Mouse (Mus musculus) right cerebral cortex, postnatal 14 days (tissue): ENCODE results near the gene Lpar1.
A peak's percentile ranks its signal among the peaks of the same experiment; 100 is the strongest.

Experiments used
- DNase-seq: peaks from one replicate; pipeline ENCODE4 v3.0.0; 2022

Gene Lpar1

GRCm38 (mm10) chr4:58553631-58554358 is at the start of gene Lpar1:
TSS of gene Lpar1 (minus strand) at chr4:58553898.
- DNase-seq = no peak

GRCm38 (mm10) chr4:58585942-58586341 is 32.2 kb upstream of the Lpar1 start:
- no peak for DNase-seq

- DNase-seq = no peak
Observed at GRCm38 (mm10) chr4:58581191-58581590, 27.5 kb upstream of the Lpar1 start.

- DNase-seq = no peak
Observed at GRCm38 (mm10) chr4:58580516-58580915, 26.8 kb upstream of the Lpar1 start.

- DNase-seq = no peak
Observed at GRCm38 (mm10) chr4:58580098-58580497, 26.4 kb upstream of the Lpar1 start.

- no peak for DNase-seq
Observed at GRCm38 (mm10) chr4:58578488-58578887, 24.8 kb upstream of the Lpar1 start.

- no peak for DNase-seq
Observed at GRCm38 (mm10) chr4:58577382-58578048, 23.8 kb upstream of the Lpar1 start.

- no peak for DNase-seq
Observed at GRCm38 (mm10) chr4:58575831-58576230, 22.1 kb upstream of the Lpar1 start.

GRCm38 (mm10) chr4:58574024-58574423 is 20.3 kb upstream of the Lpar1 start:
- DNase-seq = no peak

- DNase-seq = no peak
Observed at GRCm38 (mm10) chr4:58572446-58572845, 18.7 kb upstream of the Lpar1 start.

GRCm38 (mm10) chr4:58571661-58572060 is 18.0 kb upstream of the Lpar1 start:
- no peak for DNase-seq

- DNase-seq = no peak
Observed at GRCm38 (mm10) chr4:58571232-58571631, 17.5 kb upstream of the Lpar1 start.

- no peak for DNase-seq
Observed at GRCm38 (mm10) chr4:58568486-58568885, 14.8 kb upstream of the Lpar1 start.

GRCm38 (mm10) chr4:58562776-58563175 is 9.1 kb upstream of the Lpar1 start:
- DNase-seq = no peak

- no peak for DNase-seq
Observed at GRCm38 (mm10) chr4:58557001-58557400, 3.3 kb upstream of the Lpar1 start.

- DNase-seq = no peak
Observed at GRCm38 (mm10) chr4:58554359-58554838, 701 bp upstream of the Lpar1 start.

GRCm38 (mm10) chr4:58552731-58553630 is 717 bp downstream of the Lpar1 start:
- DNase-seq = peak; percentile 54

GRCm38 (mm10) chr4:58552229-58552628 is 1.5 kb downstream of the Lpar1 start:
- DNase-seq = no peak

- peak; percentile 67 for DNase-seq
Observed at GRCm38 (mm10) chr4:58551820-58552219, 1.9 kb downstream of the Lpar1 start.

- no peak for DNase-seq
Observed at GRCm38 (mm10) chr4:58547725-58548124, 6.0 kb downstream of the Lpar1 start.

- no peak for DNase-seq
Observed at GRCm38 (mm10) chr4:58547273-58547565, 6.5 kb downstream of the Lpar1 start.

- DNase-seq = no peak
Observed at GRCm38 (mm10) chr4:58546441-58547272, 7.0 kb downstream of the Lpar1 start.
